Mouse (Mus musculus): ENCODE measurements around the gene Cyp4a31. TPM values are rescaled to one million over a fixed set of nuclear protein-coding genes. Genes with fewer than 3 reads are reported as not detected.
"Not testable (repeated sequence)": the region's sequence is repeated elsewhere in the genome, so short reads cannot be mapped to it uniquely, and the experiment has no call there.

Cyp4a31 gene
- polyA plus RNA-seq, 1 experiment from 2014 or later, result not detected

GRCm38 (mm10) chr4:115575255-115575654, 11.8 kb downstream of the Cyp4a31 start:
- Histone ChIP-seq H3K4me1 (replicated peaks) (no peaks in the 10 kb centered on the region), H3K4me2 (no peak overlapping the region), H3K27me3 (no peaks in the 10 kb centered on the region), H3K9me3 (no peaks in the 10 kb centered on the region), H3K27ac (no peak overlapping the region), H3K36me3 (no peaks in the 10 kb centered on the region), H3K9ac (no peak overlapping the region), H3K4me3 (no peak overlapping the region)
- no peak for ATAC-seq (ENCODE audit: low FRiP score)
- 82% methylated on average over 3 of the region's 3 CpGs for WGBS

DNA sequence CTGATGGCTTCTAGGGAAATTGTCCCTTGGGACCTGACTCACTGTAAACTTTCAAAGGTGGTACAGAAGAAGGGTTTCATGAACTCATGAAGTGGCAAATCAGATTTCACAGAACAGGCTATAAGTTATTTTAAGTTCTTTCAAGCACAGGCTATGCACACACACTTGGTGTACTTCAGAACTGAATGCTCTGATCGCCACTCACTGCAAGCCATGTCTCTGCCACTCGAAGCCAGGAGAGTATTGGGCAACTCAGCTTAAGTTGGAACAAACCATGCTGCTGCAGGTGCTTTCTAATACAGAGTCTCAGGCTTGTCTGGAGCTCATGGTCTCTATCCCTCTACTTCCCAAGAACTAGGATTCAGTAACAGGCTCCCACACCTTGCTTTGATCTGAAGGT, 12.3 kb downstream of the Cyp4a31 start:
- no peak for ATAC-seq (ENCODE audit: low FRiP score)
- no peaks in the 10 kb centered on the region for H3K4me1 ChIP-seq (replicated peaks)
- WGBS, result 85% methylated on average over 2 of the region's 2 CpGs
- no peaks in the 10 kb centered on the region for H3K9me3 ChIP-seq
- H3K4me2 ChIP-seq, result no peak overlapping the region
- H3K27ac ChIP-seq, result no peak overlapping the region
- H3K9ac ChIP-seq, result no peak overlapping the region
- H3K4me3 ChIP-seq, result no peak overlapping the region
- H3K27me3 ChIP-seq, result no peaks in the 10 kb centered on the region
- H3K36me3 ChIP-seq, result no peaks in the 10 kb centered on the region

- Histone ChIP-seq H3K36me3 (no peaks in the 10 kb centered on the region), H3K4me1 (replicated peaks) (no peaks in the 10 kb centered on the region), H3K27ac (no peak overlapping the region), H3K4me3 (no peak overlapping the region), H3K27me3 (no peaks in the 10 kb centered on the region), H3K9me3 (no peaks in the 10 kb centered on the region), H3K9ac (no peak overlapping the region), H3K4me2 (no peak overlapping the region)
- no peak for ATAC-seq (ENCODE audit: low FRiP score)
Observed at GRCm38 (mm10) chr4:115583036-115583435, 19.6 kb downstream of the Cyp4a31 start.

- 96% methylated on average over 1 of the region's 1 CpGs for WGBS
- H3K27me3 ChIP-seq, result no peaks in the 10 kb centered on the region
- H3K4me2 ChIP-seq, result no peak overlapping the region
- no peaks in the 10 kb centered on the region for H3K9me3 ChIP-seq
- H3K9ac ChIP-seq, result no peak overlapping the region
- no peak overlapping the region for H3K4me3 ChIP-seq
- H3K27ac ChIP-seq, result no peak overlapping the region
- no peaks in the 10 kb centered on the region for H3K36me3 ChIP-seq
- H3K4me1 ChIP-seq (replicated peaks), result no peaks in the 10 kb centered on the region
- ATAC-seq (ENCODE audit: low FRiP score), result no peak
Observed at GRCm38 (mm10) chr4:115596357-115596756, 32.9 kb downstream of the Cyp4a31 start.

GRCm38 (mm10) chr4:115596824-115597336, 33.4 kb downstream of the Cyp4a31 start:
- WGBS, result 89% methylated on average over 2 of the region's 2 CpGs
- H3K9me3 ChIP-seq, result no peaks in the 10 kb centered on the region
- no peaks in the 10 kb centered on the region for H3K4me1 ChIP-seq (replicated peaks)
- H3K36me3 ChIP-seq, result no peaks in the 10 kb centered on the region
- ATAC-seq (ENCODE audit: low FRiP score), result no peak
- H3K4me2 ChIP-seq, result no peak overlapping the region
- no peak overlapping the region for H3K4me3 ChIP-seq
- H3K27ac ChIP-seq, result no peak overlapping the region
- no peaks in the 10 kb centered on the region for H3K27me3 ChIP-seq
- H3K9ac ChIP-seq, result no peak overlapping the region

DNA sequence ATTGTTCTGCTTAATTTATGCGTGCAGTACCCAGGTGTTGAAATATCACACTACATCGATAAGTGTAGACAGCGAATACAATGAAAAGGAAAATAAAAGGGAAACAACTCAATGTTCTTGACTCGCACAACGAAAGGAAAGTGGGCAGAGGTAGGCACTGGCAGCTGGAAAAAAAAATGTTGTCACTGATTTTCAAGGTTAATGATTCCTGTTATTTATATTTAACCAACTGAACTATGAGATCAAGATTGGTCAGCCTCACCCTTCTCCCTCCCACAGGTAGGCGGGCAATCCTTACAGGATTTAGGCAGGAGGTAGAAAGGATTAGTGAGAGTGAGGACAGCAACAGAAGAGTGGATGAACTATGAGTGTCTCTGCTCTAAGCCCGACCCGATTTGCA, 37.2 kb downstream of the Cyp4a31 start, which contains the start of gene Cyp4a32:
Gene Cyp4a32, plus strand, starts transcription at position 359 of the 400 bp plus-strand sequence.
- H3K4me2 ChIP-seq; H3K27ac ChIP-seq; H3K36me3 ChIP-seq; H3K27me3 ChIP-seq; H3K4me3 ChIP-seq; H3K9me3 ChIP-seq; H3K9ac ChIP-seq; ATAC-seq (ENCODE audit: low FRiP score); H3K4me1 ChIP-seq (replicated peaks): not testable (repeated sequence)
- 93% methylated on average over 8 of the region's 8 CpGs for WGBS

- Histone ChIP-seq H3K4me3 (no peak overlapping the region), H3K9ac (no peak overlapping the region), H3K36me3 (no peaks in the 10 kb centered on the region), H3K4me1 (replicated peaks) (no peaks in the 10 kb centered on the region), H3K9me3 (no peaks in the 10 kb centered on the region), H3K4me2 (no peak overlapping the region), H3K27ac (no peak overlapping the region), H3K27me3 (no peaks in the 10 kb centered on the region)
- ATAC-seq (ENCODE audit: low FRiP score), result no peak
Observed at GRCm38 (mm10) chr4:115614005-115614404, 50.6 kb downstream of the Cyp4a31 start.

DNA sequence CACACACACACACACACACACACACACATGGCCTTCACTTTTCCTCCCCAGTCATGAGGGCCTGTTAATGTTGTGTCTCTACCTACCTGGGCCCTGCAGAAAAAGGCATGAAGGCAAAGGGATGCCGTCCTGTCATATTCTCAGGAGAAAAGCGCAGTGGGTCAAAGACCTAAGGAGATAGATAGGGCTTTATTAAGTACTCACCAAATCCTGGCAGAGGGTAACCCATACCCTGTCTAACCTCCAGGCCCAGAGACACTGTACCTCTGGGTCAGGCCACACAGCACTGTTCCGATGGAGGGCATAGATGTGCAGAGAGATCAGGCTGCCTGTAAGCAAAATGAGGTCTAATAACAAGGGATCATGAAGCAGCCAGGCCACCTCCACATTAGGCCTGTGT, 62.1 kb downstream of the Cyp4a31 start:
- not testable (repeated sequence) for H3K27ac ChIP-seq; H3K9me3 ChIP-seq; H3K4me2 ChIP-seq; H3K4me3 ChIP-seq; H3K9ac ChIP-seq; ATAC-seq (ENCODE audit: low FRiP score); H3K27me3 ChIP-seq; H3K4me1 ChIP-seq (replicated peaks); H3K36me3 ChIP-seq
- WGBS, result 98% methylated on average over 3 of the region's 3 CpGs

Other genes with a start within 250 kb of the Cyp4a31 start
- gene Cyp4a12b, start 152.0 kb upstream of the Cyp4a31 start, polyA plus RNA-seq (2015; fragmentation: Nextera tagmentation; extraction: Ambion mirVana), result not detected in 2 replicates
- gene Cyp4a30b, start 111.0 kb upstream of the Cyp4a31 start, polyA plus RNA-seq (2015; fragmentation: Nextera tagmentation; extraction: Ambion mirVana), result not detected in 2 replicates
- not detected in 2 replicates for gene Cyp4a14, start 67.5 kb upstream of the Cyp4a31 start, polyA plus RNA-seq (2015; fragmentation: Nextera tagmentation; extraction: Ambion mirVana)
- not detected in 2 replicates for gene Cyp4a10, start 45.4 kb upstream of the Cyp4a31 start, polyA plus RNA-seq (2015; fragmentation: Nextera tagmentation; extraction: Ambion mirVana)
- not detected in 2 replicates for gene Cyp4a32, start 37.3 kb downstream of the Cyp4a31 start, polyA plus RNA-seq (2015; fragmentation: Nextera tagmentation; extraction: Ambion mirVana)
- 0.38 and 0.42 TPM in 2 replicates for gene Cyp4b1, start 84.1 kb downstream of the Cyp4a31 start, polyA plus RNA-seq (2015; fragmentation: Nextera tagmentation; extraction: Ambion mirVana)
- 20.6 and 21.3 TPM in 2 replicates for gene Efcab14, start 174.1 kb downstream of the Cyp4a31 start, polyA plus RNA-seq (2015; fragmentation: Nextera tagmentation; extraction: Ambion mirVana)
- gene Tex38, start 217.4 kb downstream of the Cyp4a31 start, polyA plus RNA-seq (2015; fragmentation: Nextera tagmentation; extraction: Ambion mirVana), result 0.29 TPM in 1 of 2 replicates, not detected in the other
- gene Atpaf1, start 221.2 kb downstream of the Cyp4a31 start, polyA plus RNA-seq (2015; fragmentation: Nextera tagmentation; extraction: Ambion mirVana), result 37.3 and 41.8 TPM in 2 replicates

Measured in hindbrain, embryonic 13.5 days (tissue).